13 mouse cellular contexts compared by ENCODE assay signal in genomic region chr2:69129425-69130210, GRCm38 (mm10). TPM values are rescaled to one million over a fixed set of nuclear protein-coding genes. Genes with fewer than 3 reads are reported as not detected.
DNase-seq lines count a peak whose midpoint lies in the region; ATAC-seq and TF ChIP-seq lines count a peak whose summit lies in the region.
"Had no signal": no experiment of that assay in that cellular context is flagged by ENCODE, and none has a peak within 500 bp of the region (broad histone marks: within the 10 kb centered on the region; RNA-seq: fewer than 3 reads in every experiment).

No protein-coding gene starts in this region.

- H3K9ac ChIP-seq in intestine, embryonic 14.5 days (ENCODE audit: low read length), result no peak overlapping the region
- H3K9ac ChIP-seq in intestine, postnatal 0 days (ENCODE audit: low read depth, low read length), result no peak overlapping the region
- H3K9ac ChIP-seq in heart, embryonic 15.5 days, result no peak overlapping the region
- no peak overlapping the region for H3K9ac ChIP-seq in kidney, postnatal 0 days (ENCODE audit: low read depth, low read length)
- H3K9ac ChIP-seq: liver, embryonic 14.5 days; neural tube, embryonic 12.5 days had no signal

- DNase-seq in intestine, embryonic 14.5 days (ENCODE audit: low spot score), result no peak
- DNase-seq in kidney, postnatal 0 days (ENCODE audit: low spot score), result peak; percentile 78
- no peak for DNase-seq in thymus, postnatal 14 days
- no peak for DNase-seq in thymus, postnatal 4 days
- no peak for DNase-seq in adrenal gland, postnatal 36 days
- DNase-seq: gastrocnemius, postnatal 36 days; right cerebral cortex, postnatal 25 days had no signal

- H3K27ac ChIP-seq in intestine, embryonic 14.5 days (ENCODE audit: low read depth), result peak overlapping the region; percentile 58
- no peak overlapping the region for H3K27ac ChIP-seq in intestine, postnatal 0 days (ENCODE audit: low read depth, low read length)
- H3K27ac ChIP-seq in brown adipose tissue, adult 24 weeks (replicated peaks; ENCODE audit: low read depth, low read length), result peak overlapping the region; percentile 45
- H3K27ac ChIP-seq in heart, embryonic 15.5 days, result peak overlapping the region; percentile 55
- peak overlapping the region; percentile 90 for H3K27ac ChIP-seq in kidney, postnatal 0 days
- H3K27ac ChIP-seq: liver, embryonic 14.5 days; neural tube, embryonic 12.5 days had no signal

- no peak for ATAC-seq in intestine, embryonic 14.5 days (replicated peaks; ENCODE audit: low FRiP score, low TSS enrichment, low read depth)
- no peak for ATAC-seq in intestine, postnatal 0 days
- no peak for ATAC-seq in heart, embryonic 15.5 days (replicated peaks; ENCODE audit: insufficient number of reproducible peaks, insufficient read depth, low FRiP score, low read depth)
- peak; percentile 23; the same call in 1 of the 2 replicates for ATAC-seq in kidney, postnatal 0 days (replicated peaks; ENCODE audit: low FRiP score, low read depth)

- no peak for TF ChIP-seq CTCF in intestine, postnatal 0 days (IDR thresholded peaks at IDR 0.05; ENCODE audit: low read depth)
- TF ChIP-seq CTCF in kidney, postnatal 0 days (IDR thresholded peaks at IDR 0.05; ENCODE audit: low read depth), result no peak

- H3K4me3 ChIP-seq in intestine, embryonic 14.5 days (ENCODE audit: low read depth, low read length), result no peak overlapping the region
- no peak overlapping the region for H3K4me3 ChIP-seq in intestine, postnatal 0 days (ENCODE audit: low read depth, low read length)
- no peak overlapping the region for H3K4me3 ChIP-seq in brown adipose tissue, adult 24 weeks (ENCODE audit: insufficient read depth, low read depth, low read length)
- no peak overlapping the region for H3K4me3 ChIP-seq in heart, embryonic 15.5 days
- H3K4me3 ChIP-seq in kidney, postnatal 0 days (replicated peaks; ENCODE audit: low read depth, low read length), result no peak overlapping the region
- H3K4me3 ChIP-seq: forebrain, embryonic 10.5 days; neural tube, embryonic 12.5 days had no signal

- H3K36me3 ChIP-seq in intestine, embryonic 14.5 days (ENCODE audit: control insufficient read depth, insufficient read depth, low read length), result no peaks in the 10 kb centered on the region
- H3K36me3 ChIP-seq in intestine, postnatal 0 days (ENCODE audit: control insufficient read depth, insufficient read depth), result no peaks in the 10 kb centered on the region
- H3K36me3 ChIP-seq in heart, embryonic 15.5 days, result no peaks in the 10 kb centered on the region
- H3K36me3 ChIP-seq in kidney, postnatal 0 days (ENCODE audit: insufficient read depth, low read length), result no peaks in the 10 kb centered on the region
- H3K36me3 ChIP-seq: forebrain, embryonic 10.5 days; neural tube, embryonic 12.5 days had no signal

- 62% methylated on average over 7 of the region's 7 CpGs for WGBS in intestine, embryonic 14.5 days
- 68% methylated on average over 7 of the region's 7 CpGs for WGBS in intestine, postnatal 0 days
- WGBS in heart, embryonic 15.5 days, result 50% methylated on average over 7 of the region's 7 CpGs
- 28% methylated on average over 7 of the region's 7 CpGs for WGBS in kidney, postnatal 0 days

- no peak overlapping the region for H3K4me2 ChIP-seq in intestine, embryonic 14.5 days (ENCODE audit: low read length)
- H3K4me2 ChIP-seq in intestine, postnatal 0 days (replicated peaks; ENCODE audit: low read depth), result no peak overlapping the region
- no peak overlapping the region for H3K4me2 ChIP-seq in heart, embryonic 15.5 days
- H3K4me2 ChIP-seq in kidney, postnatal 0 days (ENCODE audit: low read length), result no peak overlapping the region
- H3K4me2 ChIP-seq: neural tube, embryonic 12.5 days had no signal

- no peaks in the 10 kb centered on the region for H3K9me3 ChIP-seq in intestine, embryonic 14.5 days (ENCODE audit: control insufficient read depth, low read length)
- H3K9me3 ChIP-seq in intestine, postnatal 0 days (ENCODE audit: control insufficient read depth), result no peaks in the 10 kb centered on the region
- no peaks in the 10 kb centered on the region for H3K9me3 ChIP-seq in heart, embryonic 15.5 days (replicated peaks)
- H3K9me3 ChIP-seq in kidney, postnatal 0 days (replicated peaks; ENCODE audit: low read length), result no peaks in the 10 kb centered on the region
- H3K9me3 ChIP-seq: forebrain, embryonic 10.5 days; neural tube, embryonic 12.5 days had no signal

- H3K27me3 ChIP-seq in intestine, embryonic 14.5 days (replicated peaks; ENCODE audit: control insufficient read depth, insufficient read depth, low read length), result no peaks in the 10 kb centered on the region
- no peaks in the 10 kb centered on the region for H3K27me3 ChIP-seq in intestine, postnatal 0 days (replicated peaks; ENCODE audit: control insufficient read depth, insufficient read depth, low read length)
- H3K27me3 ChIP-seq in heart, embryonic 15.5 days, result no peaks in the 10 kb centered on the region
- no peaks in the 10 kb centered on the region for H3K27me3 ChIP-seq in kidney, postnatal 0 days (ENCODE audit: insufficient read depth, low read length)
- H3K27me3 ChIP-seq: neural tube, embryonic 12.5 days had no signal

- peaks cover 4% of the 10 kb centered on the region; the same call in 1 of the 2 replicates for H3K4me1 ChIP-seq in intestine, embryonic 14.5 days (replicated peaks; ENCODE audit: control insufficient read depth, insufficient read depth, low read length)
- H3K4me1 ChIP-seq in intestine, postnatal 0 days (replicated peaks; ENCODE audit: control insufficient read depth, insufficient read depth, low read length), result no peaks in the 10 kb centered on the region
- H3K4me1 ChIP-seq in brown adipose tissue, adult 24 weeks (ENCODE audit: control insufficient read depth, insufficient read depth, insufficient read length, low read length), result peaks cover 11% of the 10 kb centered on the region
- 0 out of 2 replicates have a peak, but pooled peaks cover 3% of the 10 kb centered on the region for H3K4me1 ChIP-seq in heart, embryonic 15.5 days (replicated peaks)
- peaks cover 14% of the 10 kb centered on the region; the same call in 1 of the 2 replicates for H3K4me1 ChIP-seq in kidney, postnatal 0 days (replicated peaks; ENCODE audit: insufficient read depth, low read length)

RNA-seq across cellular contexts. Expression of gene Nostrin, which starts 6.0 kb away (rescaled TPM):
- polyA plus RNA-seq in intestine, embryonic 14.5 days (2014; fragmentation: Nextera tagmentation; extraction: Ambion mirVana), result 17.9 and 18.9 TPM in 2 replicates
- 33.3 and 37.9 TPM in 2 replicates for polyA plus RNA-seq in intestine, postnatal 0 days (2015; fragmentation: Nextera tagmentation; extraction: Ambion mirVana)
- 3.3 and 3.6 TPM in 2 replicates for polyA plus RNA-seq in brown adipose tissue, adult 24 weeks (2012; ENCODE audit: insufficient read depth, insufficient read length, missing spikeins)
- 3.7 and 4.5 TPM in 2 replicates for polyA plus RNA-seq in heart, embryonic 15.5 days (2015; fragmentation: Nextera tagmentation; extraction: Ambion mirVana)
- polyA plus RNA-seq in kidney, postnatal 0 days (2015; fragmentation: Nextera tagmentation; extraction: Ambion mirVana), result 9.8 and 10.3 TPM in 2 replicates
- total RNA-seq in adrenal gland, postnatal 36 days (2021), result 10 to 100 TPM in 1 of 2 experiments, 1 to 10 TPM in 1; 7.3 to 11.9 TPM
